Comparison of ENCODE assay signal across 7 mouse cellular contexts in genomic region chr5:138622645-138623477, GRCm38 (mm10). TPM values are rescaled to one million over a fixed set of nuclear protein-coding genes. Genes with fewer than 3 reads are reported as not detected.
DNase-seq lines count a peak whose midpoint lies in the region; ATAC-seq lines count a peak whose summit lies in the region.

TSS of gene A430033K04Rik (plus strand) at chr5:138622859.

- under 1% methylated on average over 30 of the region's 30 CpGs for WGBS in embryonic facial prominence, embryonic 12.5 days
- WGBS in limb, embryonic 11.5 days = under 1% methylated on average over 30 of the region's 30 CpGs
- under 1% methylated on average over 30 of the region's 30 CpGs for WGBS in midbrain, embryonic 14.5 days

- H3K9ac ChIP-seq in embryonic facial prominence, embryonic 12.5 days = peak within 1 kb of the TSS; percentile 85
- peak within 1 kb of the TSS; percentile 87 for H3K9ac ChIP-seq in limb, embryonic 11.5 days (ENCODE audit: low read length)
- peak within 1 kb of the TSS; percentile 98 for H3K9ac ChIP-seq in midbrain, embryonic 14.5 days (replicated peaks; ENCODE audit: low read length)

- no peaks in the 10 kb centered on the region for H3K27me3 ChIP-seq in embryonic facial prominence, embryonic 12.5 days
- H3K27me3 ChIP-seq in limb, embryonic 11.5 days (ENCODE audit: control insufficient read depth, insufficient read depth, low read length) = no peaks in the 10 kb centered on the region
- no peaks in the 10 kb centered on the region for H3K27me3 ChIP-seq in midbrain, embryonic 14.5 days (ENCODE audit: control insufficient read depth, insufficient read depth, low read length)

- peak; percentile 92 for DNase-seq in adrenal gland, postnatal 25 days
- peak; percentile 100 for DNase-seq in heart, adult 11 months
- peak; percentile 96 for DNase-seq in kidney, adult 18-20 months
- peak; percentile 91 for DNase-seq in limb, embryonic 11.5 days (ENCODE audit: low spot score)
- peak; percentile 96 for DNase-seq in midbrain, embryonic 14.5 days
- DNase-seq in spleen, adult 18-20 months = peak; percentile 82 to 83

- peak within 1 kb of the TSS; percentile 78 for H3K4me3 ChIP-seq in embryonic facial prominence, embryonic 12.5 days
- H3K4me3 ChIP-seq in limb, embryonic 11.5 days (ENCODE audit: low read depth, low read length) = peak within 1 kb of the TSS; percentile 86
- peak within 1 kb of the TSS; percentile 85 for H3K4me3 ChIP-seq in midbrain, embryonic 14.5 days (replicated peaks; ENCODE audit: low read depth, low read length)

- peak within 1 kb of the TSS; percentile 88 for H3K27ac ChIP-seq in embryonic facial prominence, embryonic 12.5 days
- peak within 1 kb of the TSS; percentile 70 for H3K27ac ChIP-seq in limb, embryonic 11.5 days (replicated peaks; ENCODE audit: low read depth, low read length)
- peak within 1 kb of the TSS; percentile 95 for H3K27ac ChIP-seq in midbrain, embryonic 14.5 days (replicated peaks; ENCODE audit: low read depth, low read length)

- ATAC-seq in embryonic facial prominence, embryonic 12.5 days (ENCODE audit: insufficient number of reproducible peaks, insufficient read depth, low FRiP score, low TSS enrichment) = peak; percentile 95
- peak; percentile 92 for ATAC-seq in limb, embryonic 11.5 days (ENCODE audit: insufficient number of reproducible peaks, low FRiP score, low TSS enrichment, low read depth)
- ATAC-seq in midbrain, embryonic 14.5 days (ENCODE audit: low FRiP score, low TSS enrichment) = peak; percentile 91

- H3K4me2 ChIP-seq in embryonic facial prominence, embryonic 12.5 days (replicated peaks) = peak within 1 kb of the TSS; percentile 60
- peak within 1 kb of the TSS; percentile 72 for H3K4me2 ChIP-seq in limb, embryonic 11.5 days (ENCODE audit: low read depth, severe bottlenecking)
- peak within 1 kb of the TSS; percentile 77 for H3K4me2 ChIP-seq in midbrain, embryonic 14.5 days (ENCODE audit: low read length)

- H3K4me1 ChIP-seq in embryonic facial prominence, embryonic 12.5 days = peaks cover 14% of the 10 kb centered on the region
- H3K4me1 ChIP-seq in limb, embryonic 11.5 days (ENCODE audit: control insufficient read depth, insufficient read depth, low read length) = 0 out of 2 replicates have a peak, but pooled peaks cover 2% of the 10 kb centered on the region
- peaks cover 30% of the 10 kb centered on the region for H3K4me1 ChIP-seq in midbrain, embryonic 14.5 days (ENCODE audit: control insufficient read depth, insufficient read depth, low read length)

- H3K36me3 ChIP-seq in embryonic facial prominence, embryonic 12.5 days = peaks cover 6% of the 10 kb centered on the region
- H3K36me3 ChIP-seq in limb, embryonic 11.5 days (ENCODE audit: control insufficient read depth, insufficient read depth, low read length) = peaks cover 2% of the 10 kb centered on the region; the same call in 1 of the 2 replicates
- H3K36me3 ChIP-seq in midbrain, embryonic 14.5 days (ENCODE audit: control insufficient read depth, insufficient read depth, low read length) = peaks cover 4% of the 10 kb centered on the region; the same call in 1 of the 2 replicates

- H3K9me3 ChIP-seq in embryonic facial prominence, embryonic 12.5 days = 0 out of 2 replicates have a peak, but pooled peaks cover 5% of the 10 kb centered on the region
- H3K9me3 ChIP-seq in limb, embryonic 11.5 days (ENCODE audit: control insufficient read depth, low read length) = no peaks in the 10 kb centered on the region
- H3K9me3 ChIP-seq in midbrain, embryonic 14.5 days (ENCODE audit: control insufficient read depth, low read length) = peaks cover 3% of the 10 kb centered on the region; the same call in 1 of the 2 replicates

RNA-seq across cellular contexts. Expression of gene A430033K04Rik, which starts in this region (rescaled TPM):
- 6.5 and 6.6 TPM in 2 replicates for total RNA-seq in adrenal gland, postnatal 25 days (2021)
- polyA plus RNA-seq in embryonic facial prominence, embryonic 12.5 days (2016; fragmentation: Nextera tagmentation; extraction: Ambion mirVana) = 17.9 and 18.5 TPM in 2 replicates
- polyA plus RNA-seq in limb, embryonic 11.5 days (2014; fragmentation: Nextera tagmentation; extraction: Ambion mirVana) = 14.2 and 16.6 TPM in 2 replicates
- 17.4 and 22.6 TPM in 2 replicates for polyA plus RNA-seq in midbrain, embryonic 14.5 days (2014; fragmentation: Nextera tagmentation; extraction: Ambion mirVana)

Comparison
In these comparisons a context has a peak if more than half of its experiments do, and no peak if none do; other contexts are left out.
1. Peak in every context shown above with its lines: DNase-seq, ATAC-seq, H3K4me3 ChIP-seq and H3K27ac ChIP-seq.